Mouse (Mus musculus) liver, embryonic 18 days (tissue): ENCODE data around the gene Hnrnpdl. TPM values are rescaled to one million over a fixed set of nuclear protein-coding genes. Genes with fewer than 3 reads are reported as not detected.

ENCODE experiments used
- polyA plus RNA-seq: library from polyadenylated mRNA; depleted of rRNA; stranded (reverse); fragments of >200 nt; gene quantifications from 2 replicates; pipeline ENCODE4 v1.2.3, GENCODE M21; 2012; rRNA removed

The Hnrnpdl gene
- 87.0 and 101 TPM in 2 replicates for polyA plus RNA-seq

GRCm38 (mm10) chr5:100039602-100040142, at the start of gene Hnrnpdl, which contains the start of gene Enoph1:
Hnrnpdl (minus strand) TSS chr5:100039664.
Enoph1 (plus strand) TSS chr5:100039985.

Other genes starting within 250 kb of the Hnrnpdl start
- gene Vamp9, start 133.4 kb downstream of the Hnrnpdl start, polyA plus RNA-seq: not detected in 2 replicates
- gene Hnrnpd, start 60.7 kb downstream of the Hnrnpdl start, polyA plus RNA-seq: 105 and 107 TPM in 2 replicates
- 1.1 TPM in 2 replicates for gene 4930524J08Rik, start 60.6 kb downstream of the Hnrnpdl start, polyA plus RNA-seq
- 10.1 and 10.4 TPM in 2 replicates for gene Enoph1, start 321 bp upstream of the Hnrnpdl start, polyA plus RNA-seq
- gene Tmem150c, start 120.1 kb upstream of the Hnrnpdl start, polyA plus RNA-seq: 0.82 and 1.1 TPM in 2 replicates